Mouse (Mus musculus) thymus, adult 2 months (tissue): ENCODE results near the gene Tanc1. TPM values are rescaled to one million over a fixed set of nuclear protein-coding genes. Genes with fewer than 3 reads are reported as not detected.

Source experiments
- DNase-seq: peaks from one replicate; pipeline ENCODE4 v3.0.0; 2021
- H3K27ac ChIP-seq: fragments of 200-500 bp; 2 replicates; pipeline ENCODE4 v1.5.1; 2012; ENCODE audit warnings: low read length, control low read depth; ENCODE audit not compliant: control insufficient read depth, insufficient read depth
- H3K27me3 ChIP-seq: fragments of 200-500 bp; 2 replicates; pipeline ENCODE4 v1.6.1; 2012; ENCODE audit warnings: mild to moderate bottlenecking, low read length, moderate library complexity, mixed read lengths; ENCODE audit not compliant: control insufficient read depth, insufficient read depth
- H3K36me3 ChIP-seq: fragments of 200-500 bp; 2 replicates; pipeline ENCODE4 v1.6.1; 2012; ENCODE audit warnings: mild to moderate bottlenecking, low read length, moderate library complexity; ENCODE audit not compliant: control insufficient read depth, insufficient read depth
- H3K4me1 ChIP-seq: fragments of 200-500 bp; replicated peaks from 2 replicates; pipeline ENCODE4 v1.6.1; 2012; ENCODE audit warnings: low read length; ENCODE audit not compliant: control insufficient read depth, insufficient read depth
- H3K4me3 ChIP-seq: fragments of 200-500 bp; 2 replicates; pipeline ENCODE4 v1.5.1; 2012; ENCODE audit warnings: mild to moderate bottlenecking, low read length, control low read depth, moderate library complexity; ENCODE audit not compliant: control insufficient read depth, insufficient read depth
- CTCF ChIP-seq: fragments of 200-500 bp; IDR thresholded peaks from 2 replicates; pipeline ENCODE4 v1.5.1; 2012; ENCODE audit warnings: mild to moderate bottlenecking, control low read depth, low read length, moderate library complexity, borderline replicate concordance; ENCODE audit not compliant: control insufficient read depth, poor library complexity, insufficient read depth; ENCODE audit errors: extremely low read depth
- POLR2A ChIP-seq: fragments of 200-500 bp; IDR thresholded peaks from 2 replicates; pipeline ENCODE4 v1.6.1; 2012; ENCODE audit warnings: mild to moderate bottlenecking, low read length, control low read depth, moderate library complexity; ENCODE audit not compliant: control insufficient read depth, poor library complexity, insufficient read depth; ENCODE audit errors: extremely low read depth
- WGBS: fragments of 180-500 bp; shearing (Covaris S2); methylation state at CpG from one replicate; pipeline ENCODE4 v1.1.7; 2018; 5-methylcytosine and 5-hydroxymethylcytosine counted together
- polyA plus RNA-seq: library from polyadenylated mRNA; depleted of rRNA; stranded (reverse); fragments of >200 nt; gene quantifications from 2 replicates; pipeline ENCODE4 v1.2.3, GENCODE M21; 2012

The Tanc1 gene
- polyA plus RNA-seq, 1 experiment = 7.3 TPM

GRCm38 (mm10) chr2:59791596-59791995, 179.8 kb downstream of the Tanc1 start:
- 96% methylated on average over 8 of the region's 8 CpGs for WGBS
- TF ChIP-seq POLR2A = no peak
- no peak for TF ChIP-seq CTCF
- no peaks in the 10 kb centered on the region for H3K27me3 ChIP-seq
- DNase-seq = no peak
- no peak overlapping the region for H3K4me3 ChIP-seq
- H3K4me1 ChIP-seq = no peaks in the 10 kb centered on the region
- H3K36me3 ChIP-seq = no peaks in the 10 kb centered on the region
- no peak overlapping the region for H3K27ac ChIP-seq

GRCm38 (mm10) chr2:59793337-59793736, 181.5 kb downstream of the Tanc1 start:
- no peak for DNase-seq
- Histone ChIP-seq H3K27ac (no peak overlapping the region), H3K4me3 (no peak overlapping the region), H3K36me3 (no peaks in the 10 kb centered on the region), H3K27me3 (no peaks in the 10 kb centered on the region), H3K4me1 (no peaks in the 10 kb centered on the region)
- TF ChIP-seq POLR2A (no peak), CTCF (no peak)
- 97% methylated on average over 9 of the region's 9 CpGs for WGBS

GRCm38 (mm10) chr2:59794838-59795237, 183.0 kb downstream of the Tanc1 start:
- Histone ChIP-seq H3K27me3 (no peaks in the 10 kb centered on the region), H3K27ac (no peak overlapping the region), H3K36me3 (no peaks in the 10 kb centered on the region), H3K4me1 (no peaks in the 10 kb centered on the region), H3K4me3 (no peak overlapping the region)
- no peak for DNase-seq
- WGBS = 95% methylated on average over 6 of the region's 6 CpGs
- TF ChIP-seq CTCF (no peak), POLR2A (no peak)

- DNase-seq = no peak
- H3K36me3 ChIP-seq = no peaks in the 10 kb centered on the region
- H3K27me3 ChIP-seq = no peaks in the 10 kb centered on the region
- H3K27ac ChIP-seq = no peak overlapping the region
- H3K4me3 ChIP-seq = no peak overlapping the region
- 93% methylated on average over 16 of the region's 16 CpGs for WGBS
- H3K4me1 ChIP-seq = no peaks in the 10 kb centered on the region
- TF ChIP-seq CTCF (no peak), POLR2A (no peak)
Measured at GRCm38 (mm10) chr2:59798934-59799532, 187.2 kb downstream of the Tanc1 start.

- DNase-seq = no peak
- Histone ChIP-seq H3K4me1 (no peaks in the 10 kb centered on the region), H3K4me3 (no peak overlapping the region), H3K36me3 (no peaks in the 10 kb centered on the region), H3K27me3 (no peaks in the 10 kb centered on the region), H3K27ac (no peak overlapping the region)
- 94% methylated on average over 14 of the region's 14 CpGs for WGBS
- TF ChIP-seq POLR2A (no peak), CTCF (no peak)
Measured at GRCm38 (mm10) chr2:59799572-59799971, 187.7 kb downstream of the Tanc1 start.

GRCm38 (mm10) chr2:59800481-59801266, 188.8 kb downstream of the Tanc1 start:
- Histone ChIP-seq H3K27ac (no peak overlapping the region), H3K4me3 (no peak overlapping the region), H3K27me3 (no peaks in the 10 kb centered on the region), H3K4me1 (no peaks in the 10 kb centered on the region), H3K36me3 (no peaks in the 10 kb centered on the region)
- DNase-seq = no peak
- TF ChIP-seq POLR2A (no peak), CTCF (no peak)
- WGBS = 69% methylated on average over 18 of the region's 18 CpGs
